Mouse (Mus musculus): ENCODE measurements around the gene Gm3259. TPM values are rescaled to one million over a fixed set of nuclear protein-coding genes. Genes with fewer than 3 reads are reported as not detected.

Gm3259 gene
- not detected for polyA plus RNA-seq (2017; shearing (Covaris generic))

DNA sequence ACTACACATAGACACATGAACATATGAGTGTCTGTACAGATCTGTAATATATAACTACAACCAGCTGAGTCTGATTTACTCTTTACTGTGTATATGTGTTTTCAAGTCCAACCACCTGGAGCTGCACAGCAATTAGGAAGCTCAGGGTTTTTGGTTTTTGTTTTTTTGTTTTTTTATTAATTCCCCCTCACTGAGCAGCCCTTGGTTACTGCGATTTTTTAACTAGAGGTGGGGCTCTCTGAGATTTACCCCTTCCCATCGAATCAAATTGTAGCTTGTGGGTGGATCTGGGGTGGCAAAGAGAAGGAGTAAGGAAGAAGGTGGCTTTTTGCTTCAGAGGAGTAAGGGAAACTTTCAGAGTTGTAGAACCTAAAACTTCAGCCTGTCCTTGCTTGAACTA, at the start of gene Gm3259:
Gene Gm3259 (plus strand): TSS at position 301 of the 400 bp plus-strand sequence.

DNA sequence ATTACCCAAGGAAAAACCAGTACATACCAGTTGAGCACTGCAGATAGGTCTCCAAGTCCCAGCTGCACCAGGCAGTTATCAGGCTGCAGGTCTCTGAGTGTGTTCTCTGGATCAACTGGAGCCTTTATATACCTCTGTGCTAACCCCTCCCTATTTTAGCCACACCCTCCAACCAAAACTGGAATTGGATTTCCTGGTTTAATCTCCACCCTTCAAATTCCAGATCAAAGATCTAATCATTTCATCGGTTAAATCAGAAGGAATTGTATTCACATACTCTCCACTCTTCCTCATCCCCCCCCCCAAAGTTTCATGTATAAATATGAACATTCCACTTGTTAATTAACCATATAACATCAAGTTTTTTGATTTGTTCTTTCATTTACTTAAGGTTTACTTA, 33.0 kb upstream of the Gm3259 start, which contains the start of gene Gm10424:
Gene Gm10424 (minus strand): TSS at position 101 of the 400 bp plus-strand sequence.

Other genes with a start within 250 kb of the Gm3259 start
- not detected for gene Gm7942, start 199.0 kb upstream of the Gm3259 start, polyA plus RNA-seq (2017; shearing (Covaris generic))
- 0.55 TPM for gene Gm16513, start 123.3 kb upstream of the Gm3259 start, polyA plus RNA-seq (2017; shearing (Covaris generic))
- gene Gm10424, start 33.1 kb upstream of the Gm3259 start, polyA plus RNA-seq (2017; shearing (Covaris generic)): not detected
- 0.17 TPM for gene D5Ertd577e, start 150.9 kb downstream of the Gm3259 start, polyA plus RNA-seq (2017; shearing (Covaris generic))
- gene Gm3286, start 204.8 kb downstream of the Gm3259 start, polyA plus RNA-seq (2017; shearing (Covaris generic)): not detected

Measured in naive thymus-derived CD4-positive, alpha-beta T cell, adult 5 months (primary cell).